Mouse (Mus musculus): ENCODE measurements at regions not wholly inside any gene's neighbourhood (a gene's known extent, or its start where the extent isn't known, plus 50 kb on each side); places are given as distances from the start of the nearest gene placed in this dataset.

DNA sequence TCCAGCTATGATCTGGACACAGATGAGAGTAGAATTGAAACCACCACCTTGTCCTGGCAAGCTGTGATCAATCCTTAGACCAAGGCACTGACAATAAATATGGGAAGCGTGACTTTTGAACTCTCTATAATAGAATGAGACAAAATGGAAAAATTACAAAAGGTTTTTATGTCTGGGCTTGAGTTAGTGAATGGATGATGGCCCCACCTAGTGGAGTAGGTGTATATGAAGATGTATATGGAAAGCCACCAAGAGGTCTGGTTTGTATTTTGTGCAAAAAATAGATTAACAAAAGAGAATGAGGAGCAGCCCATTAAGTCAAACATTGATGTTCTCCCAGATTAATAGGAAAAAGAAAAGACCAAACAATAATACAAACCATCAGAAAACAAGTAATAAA, 172.5 kb downstream of the Tacr3 start:
- no peak for DNase-seq

DNA sequence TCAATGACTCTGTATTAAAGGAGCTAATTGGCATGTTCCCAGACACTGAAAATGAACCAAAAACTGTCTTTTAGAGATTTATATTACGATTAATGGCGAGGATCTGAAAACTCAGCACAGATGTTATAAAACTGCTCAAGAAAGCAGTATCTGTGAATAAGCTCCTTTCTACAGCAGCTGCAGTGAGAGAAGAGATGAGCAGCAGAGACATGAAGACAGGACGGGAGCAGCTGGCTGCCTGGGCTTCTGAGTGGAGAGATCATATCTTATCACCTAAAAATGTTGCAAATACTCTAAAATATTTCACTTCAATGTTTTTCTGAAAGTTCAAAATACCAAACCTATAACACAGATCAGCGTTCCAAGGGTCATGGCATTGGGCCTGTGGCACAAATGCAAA, 187.0 kb downstream of the Tacr3 start:
- DNase-seq = no peak

DNA sequence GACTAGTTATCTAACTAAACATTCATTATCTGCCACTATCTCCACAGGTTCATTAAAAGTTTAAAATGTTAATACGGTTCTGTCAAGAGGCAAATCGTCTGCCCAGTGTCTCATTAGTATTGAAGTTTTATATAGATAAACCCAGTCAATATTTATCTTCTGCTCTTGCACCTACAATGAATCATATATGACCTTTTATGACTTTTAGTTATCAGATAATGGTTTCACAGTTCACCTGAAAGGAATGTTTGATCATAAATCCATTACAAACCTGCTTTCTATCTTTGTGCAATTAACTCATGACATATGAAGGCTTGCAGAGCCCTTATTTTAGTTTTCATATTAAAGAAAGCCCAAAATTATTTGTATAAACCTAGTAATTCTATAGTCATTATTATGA, 188.0 kb upstream of the Cenpe start:
- no peak for DNase-seq

DNA sequence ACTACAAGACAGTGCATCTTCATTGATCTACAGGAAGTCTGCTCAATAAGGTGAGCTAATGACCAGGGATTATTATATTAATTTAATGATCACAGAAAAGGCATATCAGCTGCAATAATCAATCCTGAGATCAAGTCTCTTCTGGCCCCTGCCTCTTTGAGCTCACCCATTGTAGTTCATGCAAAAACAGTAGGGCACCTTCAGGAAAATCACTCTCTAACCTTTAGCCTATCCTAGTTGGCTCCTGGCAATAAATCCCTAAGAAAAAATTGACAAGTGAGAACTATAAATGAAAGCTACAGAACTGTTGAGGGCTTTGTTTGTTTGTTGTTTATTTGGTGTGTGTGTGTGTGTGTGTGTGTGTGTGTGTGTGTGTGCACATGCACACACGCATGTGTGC, 187.5 kb upstream of the Cenpe start:
- DNase-seq = no peak

DNA sequence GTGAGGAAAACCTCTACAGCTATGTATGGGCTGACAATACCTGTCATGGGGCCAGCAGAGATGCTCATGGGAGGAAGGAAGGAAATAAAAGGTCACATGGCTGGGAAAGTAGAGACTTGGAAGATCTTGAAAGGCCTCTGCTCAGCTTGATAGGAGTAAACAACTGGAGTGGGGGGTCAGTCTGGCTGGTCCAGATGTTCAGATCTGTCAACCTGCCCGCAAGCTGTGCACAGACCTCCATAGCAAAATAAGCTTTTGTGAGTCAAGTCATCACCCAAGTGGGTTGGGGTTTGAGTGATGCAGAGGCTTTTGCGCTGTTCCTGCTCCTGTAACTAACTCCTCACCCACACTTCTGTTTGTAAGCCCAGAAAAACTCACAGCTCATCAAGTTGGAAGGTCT, 179.9 kb upstream of the Cenpe start:
- DNase-seq = no peak

DNA sequence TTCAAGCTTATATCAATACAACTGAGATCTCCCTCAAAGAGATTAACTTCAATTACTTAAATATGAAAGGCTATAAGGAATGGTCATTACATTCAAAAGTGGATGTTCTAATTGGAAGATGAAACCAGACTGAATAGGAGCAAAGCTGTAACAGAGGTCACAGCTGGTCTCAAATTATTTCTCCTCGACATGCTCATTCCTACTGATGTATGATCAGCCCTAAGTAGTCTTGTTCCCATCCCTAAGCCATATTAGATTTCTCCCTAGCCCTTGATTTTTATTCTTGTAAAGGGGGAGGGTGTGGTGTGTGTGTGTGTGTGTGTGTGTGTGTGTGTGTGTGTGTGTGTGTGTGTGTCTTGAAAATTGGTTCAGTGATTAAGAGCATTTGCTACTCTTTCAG, 175.0 kb upstream of the Cenpe start:
- no peak for DNase-seq

DNA sequence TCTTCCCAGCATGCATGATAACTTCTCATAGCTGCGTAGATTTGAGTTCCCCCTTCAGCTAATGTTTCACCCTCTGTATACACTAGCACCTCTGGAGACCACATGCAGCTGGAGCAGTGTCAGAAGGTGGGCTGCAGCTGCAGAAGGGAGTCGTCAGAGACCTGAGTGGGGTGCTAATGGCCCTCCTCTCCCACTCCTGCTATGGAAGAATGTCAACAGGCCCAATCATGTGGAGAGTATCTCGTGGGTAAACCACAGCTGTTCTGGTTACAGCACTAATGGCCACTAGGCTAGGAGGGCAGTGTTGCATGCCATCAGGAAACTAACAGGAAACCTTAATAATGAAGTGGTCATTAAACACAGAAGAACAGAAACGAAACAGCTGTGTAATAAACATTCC, 170.1 kb upstream of the Cenpe start:
- peak; percentile 27 for DNase-seq

DNA sequence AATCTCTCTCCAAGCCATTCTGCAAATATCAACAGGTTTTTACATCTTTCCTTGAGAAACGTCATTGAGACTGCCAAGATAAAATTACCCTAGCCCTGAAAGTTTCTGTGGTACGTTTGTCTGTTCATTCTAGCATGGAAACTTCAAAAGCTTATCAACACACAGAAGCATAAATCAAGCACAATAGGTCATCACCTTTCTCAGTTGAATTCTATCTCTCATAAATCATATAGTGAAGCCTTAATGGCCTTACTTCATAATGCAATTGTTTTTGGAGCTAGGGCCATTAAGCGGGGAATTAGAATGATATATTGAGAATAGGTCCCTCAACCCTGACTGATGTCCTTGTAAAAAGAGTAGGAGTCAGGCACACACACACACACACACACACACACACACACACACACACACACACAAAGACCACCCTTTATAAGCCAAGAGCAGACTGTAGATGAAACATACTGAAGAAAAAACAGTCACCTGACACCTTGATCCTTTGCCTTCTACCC, 166.5 kb upstream of the Cenpe start:
- no peak for DNase-seq

DNA sequence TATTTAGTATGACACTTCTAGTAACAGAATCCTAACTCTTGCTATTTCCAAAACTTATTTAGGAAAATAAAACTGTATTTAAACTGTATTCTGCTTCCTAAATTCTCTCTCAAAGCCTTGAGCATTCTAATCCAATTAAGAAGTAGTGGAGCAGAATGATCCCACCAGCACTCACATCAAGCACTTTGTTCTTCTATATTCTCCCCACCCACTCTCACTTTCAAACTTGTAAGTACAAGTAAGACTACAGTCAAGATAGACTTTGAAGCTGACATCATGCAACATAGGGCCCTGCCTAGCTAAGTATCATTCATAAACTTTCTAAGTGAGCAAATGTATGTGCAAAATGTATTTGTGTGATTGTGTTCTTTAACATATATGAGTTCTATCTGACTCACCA, 120.8 kb upstream of the Cenpe start:
- no peak for DNase-seq

DNA sequence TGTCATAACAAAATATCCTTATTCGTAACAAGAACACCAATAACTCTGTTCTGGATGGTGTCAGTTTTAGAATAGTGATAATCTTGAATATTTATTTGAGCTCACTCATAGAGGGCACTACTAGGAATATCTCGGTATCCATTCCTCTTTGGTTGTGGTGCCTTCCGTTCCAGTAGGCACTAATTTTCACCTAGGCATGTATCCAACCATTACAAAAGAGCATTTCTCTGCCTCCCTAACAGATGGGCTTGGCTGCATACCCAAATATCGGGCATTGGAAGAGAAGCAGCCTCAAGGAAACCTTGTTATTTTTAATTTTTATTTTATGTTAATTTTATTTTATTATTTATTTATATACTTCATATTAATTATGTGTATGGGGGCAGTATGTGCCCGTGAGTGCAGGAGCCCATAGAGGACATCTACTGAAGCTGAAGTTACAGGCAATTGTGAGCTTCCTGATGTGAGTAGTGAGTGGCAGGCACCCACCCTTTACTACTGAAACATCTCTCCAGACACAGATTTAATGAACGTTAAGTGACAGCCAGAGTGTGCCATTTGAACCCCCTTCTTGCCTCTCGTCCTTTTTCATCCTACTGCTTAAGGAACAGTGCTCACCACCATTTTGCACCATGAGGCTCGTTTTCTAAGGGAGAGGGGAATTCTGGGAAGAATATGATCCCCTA, 111.3 kb upstream of the Cenpe start:
- no peak for DNase-seq
